Mouse (Mus musculus): Measurements from ENCODE around the gene Scyl1.
A peak's percentile ranks its signal among the peaks of the same experiment; 100 is the strongest.

- TF ChIP-seq CTCF (IDR thresholded peaks at IDR 0.05; ENCODE audit: borderline replicate concordance, insufficient read depth, low read length) (peak; percentile 63; the same call in 1 of the 2 replicates), POLR2A (IDR thresholded peaks at IDR 0.05; ENCODE audit: low read depth, low read length) (no peak)
Observed at GRCm38 (mm10) chr19:5787128-5787635, 16.0 kb upstream of the Scyl1 start.
